Mouse (Mus musculus) olfactory bulb, adult 2 months (tissue): Measurements from ENCODE around the gene Usp43. TPM values are rescaled to one million over a fixed set of nuclear protein-coding genes. Genes with fewer than 3 reads are reported as not detected.
A peak's percentile ranks its signal among the peaks of the same experiment; 100 is the strongest.

Experiments used
- H3K27ac ChIP-seq: fragments of 200-500 bp; 2 replicates; pipeline ENCODE4 v1.5.1; 2012; ENCODE audit warnings: low read depth, low read length; ENCODE audit not compliant: insufficient read depth
- H3K4me1 ChIP-seq: fragments of 200-500 bp; 2 replicates; pipeline ENCODE4 v1.6.1; 2012; ENCODE audit warnings: low read length; ENCODE audit not compliant: control insufficient read depth, insufficient read depth
- H3K4me3 ChIP-seq: fragments of 200-500 bp; 2 replicates; pipeline ENCODE4 v1.5.1; 2012; ENCODE audit warnings: mild to moderate bottlenecking, low read depth, low read length, moderate library complexity; ENCODE audit not compliant: insufficient read depth
- CTCF ChIP-seq: fragments of 200-500 bp; IDR thresholded peaks from 2 replicates; pipeline ENCODE4 v1.5.1; 2012; ENCODE audit warnings: low read depth, mild to moderate bottlenecking, low read length, moderate library complexity; ENCODE audit not compliant: insufficient read depth
- POLR2A ChIP-seq: fragments of 200-500 bp; IDR thresholded peaks from 2 replicates; pipeline ENCODE4 v1.6.1; 2012; ENCODE audit warnings: mild to moderate bottlenecking, low read depth, low read length, moderate library complexity; ENCODE audit not compliant: insufficient read depth
- WGBS: fragments of 180-500 bp; shearing (Covaris S2); methylation state at CpG from one replicate; pipeline ENCODE4 v1.1.7; 2018; 5-methylcytosine and 5-hydroxymethylcytosine counted together
- polyA plus RNA-seq: library from polyadenylated mRNA; stranded (reverse); fragments of >200 nt; gene quantifications from 2 replicates; pipeline ENCODE4 v1.2.4, GENCODE M21; 2012; ENCODE audit warnings: low replicate concordance; ENCODE audit not compliant: missing spikeins, insufficient read depth, insufficient read length

The Usp43 gene
- polyA plus RNA-seq, result not detected in 2 replicates

- under 1% methylated on average over 80 of the region's 80 CpGs for WGBS
- TF ChIP-seq CTCF, result no peak
- TF ChIP-seq POLR2A, result no peak
- Histone ChIP-seq H3K4me3 (peak within 1 kb of the TSS; percentile 51), H3K4me1 (peaks cover 17% of the 10 kb centered on the region), H3K27ac (no peak within 1 kb of the TSS)
Measured at GRCm38 (mm10) chr11:67921827-67922754, at the start of gene Usp43. TSS of gene Usp43 (minus strand) at chr11:67922153.

- WGBS, result 72% methylated on average over 11 of the region's 11 CpGs
- no peak overlapping the region for H3K4me3 ChIP-seq
Measured at GRCm38 (mm10) chr11:67967831-67968230, 45.9 kb upstream of the Usp43 start.

GRCm38 (mm10) chr11:67965905-67966878 lies 44.2 kb upstream of the Usp43 start, which contains the start of gene Stx8:
TSS of gene Stx8 (plus strand) at chr11:67966193.
- WGBS, result under 1% methylated on average over 28 of the region's 28 CpGs
- Histone ChIP-seq H3K4me3 (peak within 1 kb of the TSS; percentile 77), H3K4me1 (peaks cover 10% of the 10 kb centered on the region), H3K27ac (no peak within 1 kb of the TSS)
- peak; percentile 40; the same call in 1 of the 2 replicates for TF ChIP-seq POLR2A
- no peak for TF ChIP-seq CTCF

More at GRCm38 (mm10) chr11:67967831-67968230, 45.9 kb upstream of the Usp43 start:
- TF ChIP-seq POLR2A (no peak), CTCF (no peak)
- peaks cover 10% of the 10 kb centered on the region for H3K4me1 ChIP-seq
- H3K27ac ChIP-seq, result no peak overlapping the region

GRCm38 (mm10) chr11:67965242-67965883 lies 43.4 kb upstream of the Usp43 start, which contains the start of gene Cfap52:
TSS of gene Cfap52 (minus strand) at chr11:67965651.
- WGBS, result 5% methylated on average over 15 of the region's 15 CpGs
- H3K4me3 ChIP-seq, result peak within 1 kb of the TSS; percentile 77
- H3K4me1 ChIP-seq, result peaks cover 10% of the 10 kb centered on the region
- TF ChIP-seq CTCF (no peak), POLR2A (no peak)
- H3K27ac ChIP-seq, result no peak within 1 kb of the TSS

- WGBS, result 65% methylated on average over 6 of the region's 6 CpGs
Measured at GRCm38 (mm10) chr11:67964110-67964509, 42.2 kb upstream of the Usp43 start.

GRCm38 (mm10) chr11:67954413-67954812 lies 32.5 kb upstream of the Usp43 start:
- Histone ChIP-seq H3K27ac (no peak overlapping the region), H3K4me1 (no peaks in the 10 kb centered on the region), H3K4me3 (no peak overlapping the region)
- WGBS, result 86% methylated on average over 6 of the region's 6 CpGs
- TF ChIP-seq POLR2A, result no peak
- no peak for TF ChIP-seq CTCF

More at GRCm38 (mm10) chr11:67964110-67964509, 42.2 kb upstream of the Usp43 start:
- Histone ChIP-seq H3K4me1 (peaks cover 8% of the 10 kb centered on the region), H3K4me3 (no peak overlapping the region), H3K27ac (no peak overlapping the region)
- TF ChIP-seq CTCF (no peak), POLR2A (no peak)

- 79% methylated on average over 5 of the region's 5 CpGs for WGBS
- H3K4me1 ChIP-seq, result no peaks in the 10 kb centered on the region
- no peak overlapping the region for H3K4me3 ChIP-seq
- H3K27ac ChIP-seq, result no peak overlapping the region
- no peak for TF ChIP-seq CTCF
- TF ChIP-seq POLR2A, result no peak
Measured at GRCm38 (mm10) chr11:67953604-67954003, 31.7 kb upstream of the Usp43 start.

- WGBS, result 72% methylated on average over 9 of the region's 9 CpGs
- TF ChIP-seq CTCF (no peak), POLR2A (no peak)
- H3K4me3 ChIP-seq, result no peak overlapping the region
- H3K4me1 ChIP-seq, result no peaks in the 10 kb centered on the region
- H3K27ac ChIP-seq, result no peak overlapping the region
Measured at GRCm38 (mm10) chr11:67949475-67949874, 27.5 kb upstream of the Usp43 start.
